Mouse (Mus musculus) CD4-positive, CD25-positive, alpha-beta regulatory T cell, adult 4 months (primary cell): ENCODE results near the gene Rapgef6. TPM values are rescaled to one million over a fixed set of nuclear protein-coding genes. Genes with fewer than 3 reads are reported as not detected.

ENCODE experiments used
- ATAC-seq: one replicate; pipeline ENCODE4 v1.8.0; 2017
- polyA plus RNA-seq, 2 experiments: library from polyadenylated mRNA; unstranded; fragments of 100-300 nt; shearing (Covaris generic); gene quantifications; one replicate each; pipeline ENCODE4 v1.2.1; 2017

Rapgef6 gene
- polyA plus RNA-seq = 100 to 1,000 TPM; 258 to 274 TPM

GRCm38 (mm10) chr11:54522529-54523430, at the start of gene Rapgef6:
Gene Rapgef6 (plus strand): TSS chr11:54522847.
- peak; percentile 88 for ATAC-seq

- no peak for ATAC-seq
Measured at GRCm38 (mm10) chr11:54478414-54478813, 44.2 kb upstream of the Rapgef6 start.

GRCm38 (mm10) chr11:54486041-54486440, 36.6 kb upstream of the Rapgef6 start:
- ATAC-seq = no peak

- ATAC-seq = peak; percentile 28
Measured at GRCm38 (mm10) chr11:54491946-54492558, 30.6 kb upstream of the Rapgef6 start.

DNA sequence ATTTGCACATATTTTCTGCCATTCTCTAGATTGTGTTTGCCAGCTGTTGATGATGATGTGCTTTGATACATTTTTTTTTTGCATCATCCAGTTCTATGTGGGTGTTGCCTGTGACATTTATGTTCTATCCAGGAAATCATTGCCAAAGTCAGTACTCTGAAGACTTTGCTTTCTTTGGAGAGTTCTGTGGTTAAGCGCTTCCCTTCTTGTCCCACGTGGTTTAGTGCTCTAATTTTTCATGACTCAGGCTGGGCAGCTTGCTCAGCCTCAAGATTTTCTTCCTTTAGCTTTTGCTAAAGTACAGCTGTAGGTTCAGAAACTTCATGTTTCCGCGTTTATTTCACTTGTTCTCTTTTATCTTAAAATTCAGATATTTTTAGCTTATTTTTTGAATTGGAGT, 30.1 kb upstream of the Rapgef6 start:
- ATAC-seq = peak; percentile 97

- no peak for ATAC-seq
Measured at GRCm38 (mm10) chr11:54499838-54500237, 22.8 kb upstream of the Rapgef6 start.

DNA sequence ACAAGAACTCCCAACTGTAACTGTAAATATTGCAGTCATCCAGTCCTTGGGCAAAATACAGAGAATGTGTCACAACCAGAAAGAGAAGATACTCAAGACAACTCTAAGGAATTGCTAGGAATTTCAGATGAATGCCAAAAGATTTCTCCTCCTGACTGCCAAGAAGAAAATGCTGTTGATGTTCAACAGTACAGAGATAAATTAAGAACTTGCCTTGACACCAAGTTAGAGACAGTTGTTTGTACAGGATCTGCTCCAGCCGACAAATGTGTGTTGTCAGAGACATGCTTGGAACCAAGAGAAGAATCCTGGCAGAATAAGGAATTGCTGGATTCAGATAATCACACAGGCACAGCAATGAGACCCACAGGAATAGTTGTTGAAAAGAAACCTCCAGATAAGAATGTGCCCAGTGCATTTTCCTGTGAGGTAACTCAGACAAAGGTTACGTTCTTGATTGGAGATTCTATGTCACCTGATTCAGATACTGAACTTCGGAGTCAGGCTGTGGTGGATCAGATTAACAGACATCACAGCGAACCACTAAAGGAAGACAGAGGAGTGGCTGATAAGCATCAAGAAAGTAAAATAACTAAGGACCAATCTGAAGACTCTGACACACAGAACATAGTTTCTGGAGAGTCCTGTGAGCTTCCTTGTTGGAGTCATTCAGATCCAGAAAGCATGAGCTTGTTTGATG, 20.0 kb upstream of the Rapgef6 start:
- ATAC-seq = peak; percentile 58

- ATAC-seq = no peak
Measured at GRCm38 (mm10) chr11:54513584-54513983, 9.1 kb upstream of the Rapgef6 start.

DNA sequence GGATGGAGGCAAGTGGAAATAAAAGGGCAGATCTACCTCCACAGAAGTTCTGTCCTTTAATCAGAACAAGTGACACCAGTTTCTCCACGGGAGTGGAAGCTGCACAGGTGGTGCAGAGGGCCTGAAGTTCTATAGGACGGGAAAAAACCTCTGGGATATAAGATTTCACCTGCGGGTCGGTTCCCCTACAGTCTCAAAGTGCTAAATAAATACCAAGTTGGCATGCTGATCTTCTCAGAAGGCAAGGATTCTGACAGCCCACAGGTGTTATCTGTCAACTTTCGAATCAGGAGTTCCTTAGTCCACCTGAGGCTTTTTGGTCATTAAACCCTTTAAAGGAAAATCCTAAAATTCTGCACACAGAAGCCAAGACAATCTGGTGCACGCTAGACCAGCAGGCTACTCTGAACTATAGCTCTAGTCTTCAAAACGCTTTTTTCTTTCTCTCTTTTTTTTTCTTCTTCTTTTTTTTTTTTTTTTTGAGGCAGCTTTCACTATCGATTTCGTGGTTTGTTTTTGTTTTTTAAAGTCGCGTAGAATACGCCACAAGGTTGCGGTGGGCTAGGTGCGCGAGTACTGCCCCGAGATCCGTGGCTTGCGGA, 619 bp upstream of the Rapgef6 start:
- no peak for ATAC-seq

GRCm38 (mm10) chr11:54523431-54524001, 869 bp downstream of the Rapgef6 start:
- ATAC-seq = no peak

- no peak for ATAC-seq
Measured at GRCm38 (mm10) chr11:54528002-54528401, 5.4 kb downstream of the Rapgef6 start.

DNA sequence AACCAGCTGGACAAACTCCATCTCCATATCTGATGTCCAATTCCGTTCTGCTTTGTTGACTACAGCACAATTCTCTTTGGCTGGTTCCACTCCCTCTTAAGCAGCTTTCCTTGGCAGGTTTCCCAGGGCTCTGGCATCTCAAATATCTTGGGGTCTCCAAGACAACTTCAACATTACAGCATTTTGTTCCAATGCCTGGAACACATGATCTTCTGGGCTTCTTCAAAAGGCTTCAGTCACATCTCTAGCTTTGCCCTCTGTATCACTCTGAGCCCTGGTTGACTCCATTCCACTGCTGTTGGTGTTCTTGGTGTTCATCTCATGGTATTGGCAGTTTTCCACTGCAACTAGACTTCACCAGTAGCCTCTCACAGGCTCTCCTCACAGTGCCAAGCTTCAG, 7.7 kb downstream of the Rapgef6 start:
- no peak for ATAC-seq

GRCm38 (mm10) chr11:54530916-54531315, 8.3 kb downstream of the Rapgef6 start:
- ATAC-seq = no peak

- peak; percentile 90 for ATAC-seq
Measured at GRCm38 (mm10) chr11:54533834-54534233, 11.2 kb downstream of the Rapgef6 start.

GRCm38 (mm10) chr11:54534871-54535270, 12.2 kb downstream of the Rapgef6 start:
- peak; percentile 68 for ATAC-seq

DNA sequence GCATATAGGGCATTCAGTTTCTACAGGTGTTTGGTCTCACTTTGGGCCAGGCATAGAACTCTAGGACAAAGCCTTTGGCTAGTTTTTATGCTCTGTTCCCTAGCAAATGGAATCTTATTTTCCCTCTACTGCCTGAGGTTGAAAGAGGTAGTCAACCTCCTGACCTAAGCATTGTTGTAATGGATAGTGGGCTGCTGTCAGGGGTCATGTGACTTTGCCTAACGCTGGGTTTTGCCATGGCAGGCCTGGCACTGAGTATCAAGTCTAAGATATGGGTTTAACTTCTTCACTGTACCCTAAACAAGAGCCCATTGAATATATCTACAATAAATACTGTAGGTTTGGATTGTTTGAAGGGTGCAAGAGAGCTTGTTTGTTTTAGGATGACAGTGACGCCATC, 16.4 kb downstream of the Rapgef6 start:
- ATAC-seq = no peak

DNA sequence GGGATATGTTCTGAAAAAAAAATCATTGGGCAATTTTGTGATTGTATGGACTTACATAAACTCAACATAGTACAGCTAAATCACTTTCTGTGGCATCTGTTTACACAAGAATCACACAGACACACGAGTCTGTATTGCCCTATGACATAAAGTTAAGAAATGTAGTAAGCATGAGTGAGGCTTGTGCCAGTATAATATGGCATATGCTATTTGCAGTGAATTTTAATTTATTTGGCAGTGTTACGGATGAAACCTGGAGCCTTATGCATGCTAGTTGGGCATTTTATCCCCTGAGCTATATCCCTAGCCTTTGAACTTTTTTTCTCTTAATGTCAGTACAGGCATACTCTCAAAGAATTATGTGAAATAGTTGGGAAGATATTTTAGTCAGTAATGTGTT, 16.8 kb downstream of the Rapgef6 start:
- no peak for ATAC-seq

- no peak for ATAC-seq
Measured at GRCm38 (mm10) chr11:54540328-54540727, 17.7 kb downstream of the Rapgef6 start.

GRCm38 (mm10) chr11:54542414-54542813, 19.8 kb downstream of the Rapgef6 start:
- ATAC-seq = no peak

DNA sequence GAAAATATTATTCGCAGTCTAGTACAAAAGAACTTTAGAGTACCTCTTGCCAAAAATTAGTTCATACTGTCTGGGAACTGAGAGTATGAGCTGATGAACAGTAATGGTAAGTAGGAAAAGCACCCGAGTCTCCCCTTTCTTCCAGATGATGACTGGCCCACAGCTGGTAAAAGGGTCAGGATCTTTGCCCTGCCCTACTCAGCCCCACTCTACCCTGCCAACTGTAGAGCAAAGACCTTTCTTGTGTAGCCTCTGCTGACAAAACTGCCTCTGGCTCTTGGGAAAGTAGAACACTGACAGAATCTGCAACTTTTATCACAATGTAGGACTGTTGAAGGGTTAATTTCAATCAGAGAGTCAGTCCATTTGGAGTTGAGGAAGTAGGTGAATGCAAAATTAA, 32.3 kb downstream of the Rapgef6 start:
- ATAC-seq = no peak

DNA sequence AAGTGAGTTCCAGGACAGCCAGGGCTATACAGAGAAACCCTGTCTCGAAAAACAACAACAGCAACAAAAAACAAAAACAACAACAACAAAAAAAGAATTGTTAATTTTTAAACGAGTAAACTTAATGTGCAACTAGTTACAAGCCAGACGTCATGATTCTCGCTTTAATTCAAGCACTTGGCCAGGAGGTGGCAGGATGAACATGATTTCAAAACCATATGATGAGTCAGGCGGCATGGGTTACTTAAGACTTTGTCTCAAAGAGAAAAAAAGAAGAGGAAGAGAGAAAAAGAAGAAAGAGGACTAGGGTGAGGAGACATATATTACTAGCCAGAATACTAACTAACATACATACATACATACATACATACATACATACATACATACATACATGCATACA, 40.1 kb downstream of the Rapgef6 start:
- peak; percentile 86 for ATAC-seq

DNA sequence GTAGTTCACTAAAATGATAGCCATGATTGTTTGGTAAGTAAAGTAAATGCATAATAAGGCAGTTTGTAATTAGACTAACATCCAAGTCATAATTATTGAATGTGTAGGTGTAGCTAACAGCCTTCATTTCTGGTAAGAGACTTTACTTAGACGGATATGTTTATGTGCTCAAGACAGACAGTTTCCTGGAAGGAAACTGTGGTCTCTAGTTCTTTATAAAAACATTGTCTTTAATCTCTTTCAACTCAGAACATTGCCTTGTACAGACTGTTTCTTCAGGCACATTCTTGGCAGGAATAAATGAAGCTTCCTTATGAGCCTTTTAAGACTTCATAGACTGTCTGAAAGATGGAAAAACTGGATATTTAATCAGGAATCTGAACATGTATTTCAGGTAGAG, 45.3 kb downstream of the Rapgef6 start:
- peak; percentile 80 for ATAC-seq

DNA sequence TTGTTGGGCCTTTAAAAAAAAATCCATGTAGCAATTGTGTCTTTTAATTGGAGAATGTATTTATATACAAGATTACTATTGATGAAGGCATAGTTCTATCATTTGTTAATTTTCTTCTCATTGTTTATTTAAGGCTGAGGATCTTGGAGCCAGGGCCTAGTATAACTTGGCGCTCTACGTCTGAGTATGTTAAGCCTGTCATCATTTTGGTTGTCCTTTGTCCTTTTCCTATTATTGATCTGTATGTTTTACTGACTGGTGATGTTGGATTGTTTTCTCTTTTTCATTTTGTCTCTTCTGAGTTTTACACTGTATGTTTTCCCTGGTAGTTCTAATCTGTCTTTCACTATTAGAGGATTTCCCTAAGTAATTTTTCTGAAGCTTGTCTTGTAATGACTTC, 52.1 kb downstream of the Rapgef6 start:
- ATAC-seq = no peak
